Mouse (Mus musculus) E14TG2a.4 (cell line): ENCODE results near the gene Armc9.

ENCODE experiments used
- CTCF ChIP-seq: conservative IDR thresholded peaks from 2 replicates; pipeline ENCODE4 v1.5.1; 2014; ENCODE audit warnings: low read length
- NANOG ChIP-seq: IDR thresholded peaks from 2 replicates; pipeline ENCODE4 v1.6.1; 2014; ENCODE audit warnings: borderline replicate concordance, low read length, mixed read lengths

DNA sequence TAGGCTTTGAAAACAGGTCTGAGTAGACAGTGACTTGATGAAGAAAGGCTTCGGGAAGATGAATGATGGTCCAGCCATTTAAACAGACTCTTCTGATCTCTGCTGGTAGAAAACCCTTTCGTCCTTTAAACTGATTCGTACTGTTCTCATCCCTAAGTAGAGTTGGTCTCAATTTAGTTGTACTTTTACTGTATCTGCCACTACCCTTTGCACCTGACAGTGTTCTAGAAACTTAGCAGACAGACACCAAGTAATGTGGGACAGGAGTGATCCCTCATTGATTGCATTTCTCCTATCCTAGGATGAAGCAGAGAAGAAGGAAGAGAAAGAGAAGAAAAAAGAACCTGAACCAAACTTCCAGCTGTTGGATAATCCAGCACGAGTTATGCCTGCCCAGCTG, 21.2 kb upstream of the Armc9 start, which contains the start of gene Gm21972:
- no peak for TF ChIP-seq CTCF
- TF ChIP-seq NANOG, result no peak
